Mouse (Mus musculus) stomach, postnatal 0 days (tissue): Measurements from ENCODE around the gene Med12l. TPM values are rescaled to one million over a fixed set of nuclear protein-coding genes. Genes with fewer than 3 reads are reported as not detected.
A peak's percentile ranks its signal among the peaks of the same experiment; 100 is the strongest.

Experiments used
- ATAC-seq: fragments of 200-750 bp; cut with Nextera tagmentation; 2 replicates; pipeline ENCODE4 v1.8.0; 2017; ENCODE audit not compliant: low FRiP score, low TSS enrichment
- DNase-seq: peaks from one replicate; pipeline ENCODE4 v3.0.0-alpha.2; 2016; ENCODE audit warnings: low spot score
- H3K27ac ChIP-seq: fragments of 300-500 bp; sonication (generic); replicated peaks from 2 replicates; pipeline ENCODE4 v1.5.1; 2014; ENCODE audit warnings: mild to moderate bottlenecking, control low read depth
- H3K27me3 ChIP-seq: fragments of 300-500 bp; sonication (generic); 2 replicates; pipeline ENCODE4 v1.6.1; 2014; ENCODE audit warnings: low read length; ENCODE audit not compliant: control insufficient read depth, insufficient read depth
- H3K36me3 ChIP-seq: fragments of 300-500 bp; sonication (generic); 2 replicates; pipeline ENCODE4 v1.6.1; 2014; ENCODE audit warnings: low read length, mixed read lengths; ENCODE audit not compliant: control insufficient read depth, insufficient read depth
- H3K4me1 ChIP-seq: fragments of 300-500 bp; sonication (generic); replicated peaks from 2 replicates; pipeline ENCODE4 v1.6.1; 2014; ENCODE audit warnings: antibody characterized with exemption; ENCODE audit not compliant: control insufficient read depth, insufficient read depth
- H3K4me2 ChIP-seq: fragments of 300-500 bp; sonication (generic); replicated peaks from 2 replicates; pipeline ENCODE4 v1.6.1; 2014; ENCODE audit warnings: low read depth, mild to moderate bottlenecking, control low read depth, moderate library complexity
- H3K4me3 ChIP-seq: fragments of 300-500 bp; sonication (generic); 2 replicates; pipeline ENCODE4 v1.5.1; 2014; ENCODE audit warnings: low read depth, low read length, control low read depth
- H3K9ac ChIP-seq: fragments of 300-500 bp; sonication (generic); 2 replicates; pipeline ENCODE4 v1.6.1; 2014; ENCODE audit warnings: mild to moderate bottlenecking, low read length, control low read depth, mixed read lengths
- H3K9me3 ChIP-seq: fragments of 300-500 bp; sonication (generic); 2 replicates; pipeline ENCODE4 v1.6.1; 2016; ENCODE audit warnings: low read length; ENCODE audit not compliant: control insufficient read depth
- CTCF ChIP-seq: IDR thresholded peaks from 2 replicates; pipeline ENCODE4 v1.5.1; 2016; ENCODE audit warnings: antibody characterized with exemption, low read depth, mild to moderate bottlenecking, moderate library complexity
- EP300 ChIP-seq: optimal IDR thresholded peaks from 2 replicates; pipeline ENCODE3; 2016; ENCODE audit warnings: antibody characterized with exemption
- WGBS: fragments of 180-500 bp; shearing (Covaris S2); extraction: QIAGEN DNeasy Blood & Tissue Kit; methylation state at CpG from one replicate; pipeline ENCODE4 v1.1.7; 2014; 5-methylcytosine and 5-hydroxymethylcytosine counted together
- polyA plus RNA-seq: library from polyadenylated mRNA; unstranded; fragments of >200 nt; fragmentation: Nextera tagmentation; extraction: Ambion mirVana; gene quantifications from 2 replicates; pipeline ENCODE4 v1.2.1, GENCODE M21; 2015

Gene Med12l
- 0.25 and 0.39 TPM in 2 replicates for polyA plus RNA-seq

GRCm38 (mm10) chr3:59005271-59005995 lies at the start of gene Med12l:
TSS of gene Med12l (plus strand) at chr3:59005825.
- WGBS, result under 1% methylated on average over 57 of the region's 69 CpGs
- DNase-seq, result peak; percentile 59
- no peaks in the 10 kb centered on the region for H3K27me3 ChIP-seq
- ATAC-seq, result peak; percentile 69
- H3K9ac ChIP-seq, result peak within 1 kb of the TSS; percentile 61
- peak within 1 kb of the TSS; percentile 67 for H3K4me3 ChIP-seq
- peak within 1 kb of the TSS; percentile 67 for H3K27ac ChIP-seq
- H3K36me3 ChIP-seq, result no peaks in the 10 kb centered on the region
- TF ChIP-seq EP300, result no peak
- TF ChIP-seq CTCF, result no peak
- peak within 1 kb of the TSS; percentile 99 for H3K4me2 ChIP-seq
- no peaks in the 10 kb centered on the region for H3K9me3 ChIP-seq
- H3K4me1 ChIP-seq, result 0 out of 2 replicates have a peak, but pooled peaks cover 2% of the 10 kb centered on the region

- DNase-seq (no peak), ATAC-seq (no peak)
- WGBS, result 88% methylated on average over 1 of the region's 1 CpGs
- no peak overlapping the region for H3K4me2 ChIP-seq
- no peaks in the 10 kb centered on the region for H3K4me1 ChIP-seq
- no peak for TF ChIP-seq CTCF
- TF ChIP-seq EP300, result no peak
- H3K27me3 ChIP-seq, result no peaks in the 10 kb centered on the region
- no peak overlapping the region for H3K27ac ChIP-seq
- no peak overlapping the region for H3K4me3 ChIP-seq
- no peak overlapping the region for H3K9ac ChIP-seq
- H3K36me3 ChIP-seq, result no peaks in the 10 kb centered on the region
- H3K9me3 ChIP-seq, result no peaks in the 10 kb centered on the region
Observed at GRCm38 (mm10) chr3:58961166-58961565, 44.5 kb upstream of the Med12l start.

GRCm38 (mm10) chr3:58977413-58977812 lies 28.2 kb upstream of the Med12l start:
- 56% methylated on average over 1 of the region's 1 CpGs for WGBS
- H3K9ac ChIP-seq, result no peak overlapping the region
- ATAC-seq, result no peak

GRCm38 (mm10) chr3:58977906-58978622 lies 27.6 kb upstream of the Med12l start:
- ATAC-seq (no peak), DNase-seq (no peak)
- no peaks in the 10 kb centered on the region for H3K36me3 ChIP-seq
- H3K27ac ChIP-seq, result no peak overlapping the region
- H3K4me2 ChIP-seq, result no peak overlapping the region
- H3K4me3 ChIP-seq, result no peak overlapping the region
- TF ChIP-seq EP300, result no peak
- no peak for TF ChIP-seq CTCF
- no peaks in the 10 kb centered on the region for H3K4me1 ChIP-seq
- 86% methylated on average over 7 of the region's 7 CpGs for WGBS
- H3K9me3 ChIP-seq, result no peaks in the 10 kb centered on the region
- H3K27me3 ChIP-seq, result no peaks in the 10 kb centered on the region
- no peak overlapping the region for H3K9ac ChIP-seq

More at GRCm38 (mm10) chr3:58977413-58977812, 28.2 kb upstream of the Med12l start:
- H3K27me3 ChIP-seq, result no peaks in the 10 kb centered on the region
- no peaks in the 10 kb centered on the region for H3K36me3 ChIP-seq
- H3K4me1 ChIP-seq, result no peaks in the 10 kb centered on the region
- no peaks in the 10 kb centered on the region for H3K9me3 ChIP-seq
- H3K4me3 ChIP-seq, result no peak overlapping the region
- H3K4me2 ChIP-seq, result no peak overlapping the region
- TF ChIP-seq EP300 (no peak), CTCF (no peak)
- no peak for DNase-seq
- H3K27ac ChIP-seq, result no peak overlapping the region

- ATAC-seq, result no peak
- TF ChIP-seq CTCF, result no peak
- TF ChIP-seq EP300, result no peak
Observed at GRCm38 (mm10) chr3:58980579-58980978, 25.0 kb upstream of the Med12l start.

More at GRCm38 (mm10) chr3:58980579-58980978, 25.0 kb upstream of the Med12l start:
- no peaks in the 10 kb centered on the region for H3K4me1 ChIP-seq
- H3K9me3 ChIP-seq, result no peaks in the 10 kb centered on the region
- no peaks in the 10 kb centered on the region for H3K36me3 ChIP-seq
- H3K27ac ChIP-seq, result no peak overlapping the region
- no peaks in the 10 kb centered on the region for H3K27me3 ChIP-seq
- 52% methylated on average over 4 of the region's 4 CpGs for WGBS
- DNase-seq, result no peak
- no peak overlapping the region for H3K4me2 ChIP-seq
- no peak overlapping the region for H3K4me3 ChIP-seq
- H3K9ac ChIP-seq, result no peak overlapping the region
